Comparison of ENCODE assay signal across 17 mouse cellular contexts in the genomic region with DNA sequence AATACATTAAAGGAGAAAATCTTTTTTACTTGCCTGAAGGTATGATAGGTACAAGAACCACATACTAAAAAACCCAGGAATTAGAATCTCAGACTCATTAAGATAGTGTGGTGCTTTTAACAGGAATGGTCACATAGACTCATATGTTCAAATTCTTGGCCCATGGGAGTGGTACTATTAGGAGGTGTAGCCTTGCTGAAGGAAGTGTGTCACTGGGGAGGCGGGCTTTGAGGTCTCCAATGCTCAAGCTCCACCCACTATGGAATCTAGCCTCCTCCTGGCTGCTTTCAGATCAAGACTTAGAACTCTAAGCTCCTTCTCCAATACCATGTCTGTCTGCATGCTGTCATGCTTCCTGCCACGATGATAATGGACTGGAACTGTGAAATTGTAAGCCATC. TPM values are rescaled to one million over a fixed set of nuclear protein-coding genes. Genes with fewer than 3 reads are reported as not detected.
"Had no signal": no experiment of that assay in that cellular context is flagged by ENCODE, and none has a peak within 500 bp of the region (broad histone marks: within the 10 kb centered on the region; RNA-seq: fewer than 3 reads in every experiment).

No protein-coding gene starts in this region.

- ATAC-seq: intestine, postnatal 0 days; liver, postnatal 0 days; midbrain, embryonic 16.5 days had no signal

- H3K27ac ChIP-seq: liver, embryonic 13.5 days; lung, embryonic 15.5 days; macrophage; neural tube, embryonic 13.5 days; stomach, embryonic 15.5 days had no signal

- H3K4me3 ChIP-seq: liver, embryonic 13.5 days; lung, embryonic 15.5 days; megakaryocyte, embryonic 14.5 days; neural tube, embryonic 13.5 days; stomach, embryonic 15.5 days had no signal

- H3K4me2 ChIP-seq: liver, embryonic 13.5 days; lung, embryonic 15.5 days; midbrain, embryonic 11.5 days; neural tube, embryonic 13.5 days; stomach, embryonic 15.5 days had no signal

- H3K27me3 ChIP-seq: liver, embryonic 13.5 days; lung, embryonic 15.5 days; neural tube, embryonic 13.5 days; stomach, embryonic 15.5 days had no signal

- H3K4me1 ChIP-seq: neural tube, embryonic 13.5 days; stomach, embryonic 15.5 days had no signal

- H3K9ac ChIP-seq: liver, embryonic 13.5 days; liver, postnatal 0 days; lung, embryonic 15.5 days; neural tube, embryonic 13.5 days; stomach, embryonic 15.5 days had no signal

- DNase-seq: liver; liver, embryonic 13.5 days; liver, postnatal 0 days; retina, postnatal 1 day; thymus, postnatal 36 days had no signal

- H3K36me3 ChIP-seq: lung, embryonic 15.5 days; neural tube, embryonic 13.5 days; stomach, embryonic 15.5 days had no signal

- H3K9me3 ChIP-seq: liver, embryonic 13.5 days; stomach, embryonic 15.5 days had no signal

RNA-seq across cellular contexts. Expression of gene Ube2d2b, which starts 17.9 kb away (rescaled TPM):
- total RNA-seq: layer of hippocampus, postnatal 25 days; left cerebral cortex, postnatal 10 days had no signal
- polyA plus RNA-seq: intestine, postnatal 0 days; macrophage; midbrain, embryonic 11.5 days; neural tube, embryonic 13.5 days; spleen, adult 2 months; thymus, postnatal 0 days had no signal
